Mouse (Mus musculus) embryonic facial prominence, embryonic 11.5 days (tissue): ENCODE results near the gene Otud6a. TPM values are rescaled to one million over a fixed set of nuclear protein-coding genes. Genes with fewer than 3 reads are reported as not detected.

Experiments used
- ATAC-seq: fragments of 200-750 bp; cut with Nextera tagmentation; replicated peaks from 2 replicates; pipeline ENCODE4 v1.8.0; 2017; ENCODE audit warnings: low read depth; ENCODE audit not compliant: insufficient number of reproducible peaks, low FRiP score, low TSS enrichment
- DNase-seq: peaks from one replicate; pipeline ENCODE4 v3.0.0-alpha.2; 2015; ENCODE audit warnings: low spot score
- H3K27ac ChIP-seq: fragments of 300-500 bp; sonication (generic); replicated peaks from 2 replicates; pipeline ENCODE4 v1.5.1; 2014; ENCODE audit warnings: mild to moderate bottlenecking, low read depth, low read length, control low read depth
- H3K27me3 ChIP-seq: fragments of 300-500 bp; sonication (generic); 2 replicates; pipeline ENCODE4 v1.6.1; 2014; ENCODE audit warnings: mild to moderate bottlenecking, low read length, moderate library complexity, mixed read lengths; ENCODE audit not compliant: control insufficient read depth, insufficient read depth
- H3K36me3 ChIP-seq: fragments of 300-500 bp; sonication (generic); replicated peaks from 2 replicates; pipeline ENCODE4 v1.6.1; 2014; ENCODE audit warnings: low read depth, mild to moderate bottlenecking, low read length, moderate library complexity, mixed read lengths; ENCODE audit not compliant: control insufficient read depth, insufficient read depth
- H3K4me1 ChIP-seq: fragments of 300-500 bp; sonication (generic); 2 replicates; pipeline ENCODE4 v1.6.1; 2014; ENCODE audit warnings: low read length, mixed read lengths; ENCODE audit not compliant: control insufficient read depth, insufficient read depth
- H3K4me2 ChIP-seq: fragments of 300-500 bp; sonication (generic); 2 replicates; pipeline ENCODE4 v1.6.1; 2014; ENCODE audit warnings: low read depth, mild to moderate bottlenecking, control low read depth, low read length, moderate library complexity
- H3K4me3 ChIP-seq: fragments of 300-500 bp; sonication (generic); 2 replicates; pipeline ENCODE4 v1.5.1; 2014; ENCODE audit warnings: low read depth, low read length, control low read depth
- H3K9ac ChIP-seq: fragments of 300-500 bp; sonication (generic); replicated peaks from 2 replicates; pipeline ENCODE4 v1.6.1; 2014; ENCODE audit warnings: mild to moderate bottlenecking, control low read depth, low read length
- H3K9me3 ChIP-seq: fragments of 300-500 bp; sonication (generic); replicated peaks from 2 replicates; pipeline ENCODE4 v1.6.1; 2016; ENCODE audit warnings: mild to moderate bottlenecking, low read length, inconsistent platforms, mixed read lengths; ENCODE audit not compliant: control insufficient read depth
- WGBS: fragments of 180-500 bp; shearing (Covaris S2); extraction: QIAGEN DNeasy Blood & Tissue Kit; methylation state at CpG from one replicate; pipeline ENCODE4 v1.1.7; 2014; 5-methylcytosine and 5-hydroxymethylcytosine counted together
- polyA plus RNA-seq: library from polyadenylated mRNA; unstranded; fragments of >200 nt; fragmentation: Nextera tagmentation; extraction: Ambion mirVana; gene quantifications from 2 replicates; pipeline ENCODE4 v1.2.1, GENCODE M21; 2014

Gene Otud6a
- polyA plus RNA-seq = 0.25 TPM in 1 of 2 replicates, not detected in the other

- Histone ChIP-seq H3K27ac (no peak within 1 kb of the TSS), H3K27me3 (no peaks in the 10 kb centered on the region), H3K4me2 (no peak within 1 kb of the TSS), H3K9me3 (no peaks in the 10 kb centered on the region), H3K36me3 (no peaks in the 10 kb centered on the region), H3K4me3 (no peak within 1 kb of the TSS), H3K9ac (no peak within 1 kb of the TSS), H3K4me1 (no peaks in the 10 kb centered on the region)
- DNase-seq (no peak), ATAC-seq (no peak)
- WGBS = 90% methylated on average over 21 of the region's 21 CpGs
These were observed at the start of gene Otud6a for GRCm38 (mm10) chrX:100428693-100429092. Gene Otud6a (plus strand): TSS chrX:100429013.

- Histone ChIP-seq H3K27me3 (no peaks in the 10 kb centered on the region), H3K4me2 (no peak overlapping the region), H3K4me1 (no peaks in the 10 kb centered on the region), H3K36me3 (no peaks in the 10 kb centered on the region), H3K4me3 (no peak overlapping the region), H3K9me3 (no peaks in the 10 kb centered on the region), H3K9ac (no peak overlapping the region), H3K27ac (no peak overlapping the region)
- WGBS = 88% methylated on average over 1 of the region's 1 CpGs
- ATAC-seq = no peak
- no peak for DNase-seq
These were observed 38.9 kb upstream of the Otud6a start for GRCm38 (mm10) chrX:100389887-100390286.

- DNase-seq (peak; percentile 64), ATAC-seq (no peak)
- H3K27me3 ChIP-seq = no peaks in the 10 kb centered on the region
- no peaks in the 10 kb centered on the region for H3K36me3 ChIP-seq
- H3K9ac ChIP-seq = no peak overlapping the region
- no peak overlapping the region for H3K27ac ChIP-seq
- H3K4me3 ChIP-seq = no peak overlapping the region
- no peak overlapping the region for H3K4me2 ChIP-seq
- WGBS = 30% methylated on average over 6 of the region's 6 CpGs
- no peaks in the 10 kb centered on the region for H3K9me3 ChIP-seq
- no peaks in the 10 kb centered on the region for H3K4me1 ChIP-seq
These were observed 36.5 kb upstream of the Otud6a start for GRCm38 (mm10) chrX:100392304-100392703.

GRCm38 (mm10) chrX:100394223-100394861, 34.5 kb upstream of the Otud6a start:
- WGBS = 77% methylated on average over 7 of the region's 7 CpGs
- Histone ChIP-seq H3K27ac (no peak overlapping the region), H3K4me1 (no peaks in the 10 kb centered on the region), H3K4me2 (no peak overlapping the region), H3K27me3 (no peaks in the 10 kb centered on the region), H3K9me3 (no peaks in the 10 kb centered on the region), H3K4me3 (no peak overlapping the region), H3K9ac (no peak overlapping the region), H3K36me3 (no peaks in the 10 kb centered on the region)
- ATAC-seq (no peak), DNase-seq (no peak)

- peak; percentile 1 for DNase-seq
- WGBS = 80% methylated on average over 8 of the region's 8 CpGs
- H3K4me3 ChIP-seq = no peak overlapping the region
These were observed 33.8 kb upstream of the Otud6a start for GRCm38 (mm10) chrX:100395026-100395425.

GRCm38 (mm10) chrX:100400900-100401299, 27.9 kb upstream of the Otud6a start:
- Histone ChIP-seq H3K27me3 (no peaks in the 10 kb centered on the region), H3K4me3 (no peak overlapping the region), H3K9ac (no peak overlapping the region), H3K4me2 (no peak overlapping the region), H3K4me1 (no peaks in the 10 kb centered on the region), H3K27ac (no peak overlapping the region), H3K36me3 (no peaks in the 10 kb centered on the region), H3K9me3 (no peaks in the 10 kb centered on the region)
- DNase-seq (no peak), ATAC-seq (no peak)

More at GRCm38 (mm10) chrX:100395026-100395425, 33.8 kb upstream of the Otud6a start:
- Histone ChIP-seq H3K27me3 (no peaks in the 10 kb centered on the region), H3K4me1 (no peaks in the 10 kb centered on the region), H3K27ac (no peak overlapping the region), H3K36me3 (no peaks in the 10 kb centered on the region), H3K4me2 (no peak overlapping the region), H3K9me3 (no peaks in the 10 kb centered on the region), H3K9ac (no peak overlapping the region)
- ATAC-seq = no peak

GRCm38 (mm10) chrX:100401657-100402056, 27.2 kb upstream of the Otud6a start:
- Histone ChIP-seq H3K9ac (no peak overlapping the region), H3K4me1 (no peaks in the 10 kb centered on the region), H3K27me3 (no peaks in the 10 kb centered on the region), H3K27ac (no peak overlapping the region), H3K36me3 (no peaks in the 10 kb centered on the region), H3K4me2 (no peak overlapping the region), H3K9me3 (no peaks in the 10 kb centered on the region), H3K4me3 (no peak overlapping the region)
- 74% methylated on average over 5 of the region's 5 CpGs for WGBS
- ATAC-seq = no peak
- DNase-seq = no peak

- Histone ChIP-seq H3K27me3 (no peaks in the 10 kb centered on the region), H3K4me2 (no peak overlapping the region), H3K4me3 (no peak overlapping the region), H3K4me1 (no peaks in the 10 kb centered on the region), H3K9ac (no peak overlapping the region), H3K27ac (no peak overlapping the region), H3K36me3 (no peaks in the 10 kb centered on the region), H3K9me3 (no peaks in the 10 kb centered on the region)
- ATAC-seq = no peak
- 83% methylated on average over 1 of the region's 1 CpGs for WGBS
- DNase-seq = no peak
These were observed 19.6 kb upstream of the Otud6a start for GRCm38 (mm10) chrX:100409245-100409644.
